16 mouse cellular contexts compared by ENCODE assay signal in the genomic region with DNA sequence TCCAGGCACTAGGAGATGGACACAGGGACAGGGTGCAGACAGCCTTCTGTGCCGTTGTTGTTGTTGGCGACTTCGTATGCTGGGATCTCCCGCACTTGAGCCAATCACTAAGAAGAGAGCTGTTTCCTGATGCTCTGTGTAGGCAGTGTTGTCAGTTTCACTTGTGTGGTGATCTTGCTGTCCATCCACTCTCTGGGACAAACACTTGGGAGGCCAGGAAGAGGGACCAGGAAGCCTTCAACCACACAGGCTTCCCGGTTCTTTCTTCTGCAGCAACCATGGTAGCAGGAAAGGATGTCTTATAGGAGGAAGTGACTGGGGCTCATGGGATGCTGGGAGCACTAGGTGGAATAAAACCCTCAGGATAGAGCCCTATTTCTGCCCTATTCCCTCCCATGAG. TPM values are rescaled to one million over a fixed set of nuclear protein-coding genes. Genes with fewer than 3 reads are reported as not detected.
DNase-seq lines count a peak whose midpoint lies in the region; ATAC-seq and TF ChIP-seq lines count a peak whose summit lies in the region.
"Had no signal": no experiment of that assay in that cellular context is flagged by ENCODE, and none has a peak within 500 bp of the region (broad histone marks: within the 10 kb centered on the region; RNA-seq: fewer than 3 reads in every experiment).

No protein-coding gene starts in this region.

- 0 out of 2 replicates have a peak overlapping the region, but pooled peaks have one; percentile 15 for H3K27ac ChIP-seq in heart, embryonic 11.5 days (ENCODE audit: low read depth, low read length)
- peak overlapping the region; percentile 53; the same call in 1 of the 2 replicates for H3K27ac ChIP-seq in left cerebral cortex, adult 2 months
- H3K27ac ChIP-seq in embryonic facial prominence, embryonic 10.5 days (replicated peaks), result peak overlapping the region; percentile 24; the same call in 1 of the 2 replicates
- H3K27ac ChIP-seq: liver, embryonic 14.5 days; midbrain, embryonic 12.5 days; neural tube, embryonic 12.5 days had no signal

- WGBS in heart, embryonic 11.5 days (ENCODE audit: insufficient replicate concordance), result 55% methylated on average over 5 of the region's 5 CpGs
- 72% methylated on average over 5 of the region's 5 CpGs for WGBS in embryonic facial prominence, embryonic 10.5 days

- intact Hi-C loops in left cerebral cortex, adult 2 months (cut with DNase I), result no loop called here
- intact Hi-C loops in left cerebral cortex, postnatal 10 days (cut with DNase I), result no loop called here

- no peak overlapping the region for H3K4me2 ChIP-seq in heart, embryonic 11.5 days
- H3K4me2 ChIP-seq: midbrain, embryonic 12.5 days; neural tube, embryonic 12.5 days had no signal

- no peak for ATAC-seq in heart, embryonic 11.5 days (replicated peaks; ENCODE audit: insufficient number of reproducible peaks, low FRiP score, low TSS enrichment)

- H3K4me1 ChIP-seq in heart, embryonic 11.5 days (ENCODE audit: control insufficient read depth, insufficient read depth, low read length), result peaks cover 29% of the 10 kb centered on the region
- H3K4me1 ChIP-seq in embryonic facial prominence, embryonic 10.5 days, result peaks cover 41% of the 10 kb centered on the region
- H3K4me1 ChIP-seq in megakaryocyte, embryonic 14.5 days, result peaks cover 98% of the 10 kb centered on the region

- DNase-seq in heart, adult 18-20 months, result no peak
- DNase-seq in left cerebral cortex, adult 2 months (ENCODE audit: extremely low spot score in 1 of 2, low spot score in 2 of 2), result no peak
- DNase-seq in left cerebral cortex, adult 11 months (ENCODE audit: low spot score), result no peak
- no peak for DNase-seq in embryonic facial prominence, embryonic 10.5 days (ENCODE audit: low spot score)
- DNase-seq in gastrocnemius, adult 18-20 months (ENCODE audit: low spot score), result no peak
- no peak for DNase-seq in left cerebral cortex, postnatal 10 days (ENCODE audit: extremely low spot score in 1 of 2, low spot score in 2 of 2)
- DNase-seq: B cell, adult 2 months; thymus, postnatal 25 days had no signal

- no peak for TF ChIP-seq CTCF in left cerebral cortex, adult 2 months (IDR thresholded peaks at IDR 0.05)

- no peaks in the 10 kb centered on the region for H3K27me3 ChIP-seq in heart, embryonic 11.5 days (ENCODE audit: control insufficient read depth, insufficient read depth, low read length)
- H3K27me3 ChIP-seq in embryonic facial prominence, embryonic 10.5 days (replicated peaks; ENCODE audit: low read depth, poor library complexity, severe bottlenecking), result peaks cover 9% of the 10 kb centered on the region; the same call in 1 of the 2 replicates
- H3K27me3 ChIP-seq in megakaryocyte, embryonic 14.5 days (replicated peaks), result no peaks in the 10 kb centered on the region
- H3K27me3 ChIP-seq: neural tube, embryonic 12.5 days had no signal

- H3K36me3 ChIP-seq in heart, embryonic 11.5 days (ENCODE audit: control insufficient read depth, insufficient read depth, low read length), result no peaks in the 10 kb centered on the region
- no peaks in the 10 kb centered on the region for H3K36me3 ChIP-seq in embryonic facial prominence, embryonic 10.5 days (replicated peaks)
- peaks cover 20% of the 10 kb centered on the region for H3K36me3 ChIP-seq in megakaryocyte, embryonic 14.5 days (replicated peaks; ENCODE audit: low read length)
- H3K36me3 ChIP-seq: midbrain, embryonic 12.5 days; neural tube, embryonic 12.5 days had no signal

- H3K9me3 ChIP-seq in heart, embryonic 11.5 days (replicated peaks; ENCODE audit: control insufficient read depth, low read length), result no peaks in the 10 kb centered on the region
- no peaks in the 10 kb centered on the region for H3K9me3 ChIP-seq in embryonic facial prominence, embryonic 10.5 days
- H3K9me3 ChIP-seq in megakaryocyte, embryonic 14.5 days, result no peaks in the 10 kb centered on the region
- H3K9me3 ChIP-seq: midbrain, embryonic 12.5 days; neural tube, embryonic 12.5 days had no signal

- H3K9ac ChIP-seq in heart, embryonic 11.5 days (ENCODE audit: low read depth, low read length), result peak overlapping the region; percentile 16; the same call in 1 of the 2 replicates
- H3K9ac ChIP-seq: liver, embryonic 14.5 days; midbrain, embryonic 12.5 days; neural tube, embryonic 12.5 days had no signal

- no peak overlapping the region for H3K4me3 ChIP-seq in heart, embryonic 11.5 days (ENCODE audit: low read depth, low read length)
- H3K4me3 ChIP-seq in left cerebral cortex, adult 2 months, result no peak overlapping the region
- no peak overlapping the region for H3K4me3 ChIP-seq in embryonic facial prominence, embryonic 10.5 days
- H3K4me3 ChIP-seq in megakaryocyte, embryonic 14.5 days (replicated peaks), result peak overlapping the region; percentile 91
- H3K4me3 ChIP-seq: midbrain, embryonic 12.5 days; neural tube, embryonic 12.5 days had no signal

RNA-seq across cellular contexts. Expression of a gene that starts 12.8 kb away (rescaled TPM):
- 53.1 and 53.6 TPM in 2 replicates for polyA plus RNA-seq in heart, embryonic 11.5 days (2014; fragmentation: Nextera tagmentation; extraction: Ambion mirVana)
- total RNA-seq in heart, adult 18-20 months (2021), result 10 to 100 TPM; 61.9 to 66.2 TPM
- 100 to 1,000 TPM; 300 to 307 TPM for total RNA-seq in left cerebral cortex, adult 2 months (2021)
- polyA plus RNA-seq in embryonic facial prominence, embryonic 10.5 days (2016; fragmentation: Nextera tagmentation; extraction: Ambion mirVana), result 51.8 and 55.5 TPM in 2 replicates
- polyA plus RNA-seq in megakaryocyte, embryonic 14.5 days (2012; ENCODE audit: insufficient read depth, low replicate concordance), result 103 and 107 TPM in 2 replicates
- 10 to 100 TPM; 16.2 to 18.8 TPM for total RNA-seq in gastrocnemius, adult 18-20 months (2021)
- total RNA-seq in left cerebral cortex, postnatal 10 days (2021), result 100 to 1,000 TPM; 415 to 420 TPM

RNA-seq across cellular contexts. Expression of a gene that starts 32.0 kb away (rescaled TPM):
- 0.07 TPM in 1 of 2 replicates, not detected in the other for polyA plus RNA-seq in heart, embryonic 11.5 days (2014; fragmentation: Nextera tagmentation; extraction: Ambion mirVana)
- not detected for total RNA-seq in heart, adult 18-20 months (2021)
- not detected for total RNA-seq in left cerebral cortex, adult 2 months (2021)
- 0.11 and 1.0 TPM in 2 replicates for polyA plus RNA-seq in embryonic facial prominence, embryonic 10.5 days (2016; fragmentation: Nextera tagmentation; extraction: Ambion mirVana)
- polyA plus RNA-seq in megakaryocyte, embryonic 14.5 days (2012; ENCODE audit: insufficient read depth, low replicate concordance), result not detected in 2 replicates
- not detected for total RNA-seq in gastrocnemius, adult 18-20 months (2021)
- total RNA-seq in left cerebral cortex, postnatal 10 days (2021), result not detected
- total RNA-seq: adrenal gland, adult 18-20 months; common myeloid progenitor, adult 5-6 weeks; left cerebral cortex, adult 8-10 months had no signal

RNA-seq across cellular contexts. Expression of a gene that starts 38.5 kb away (rescaled TPM):
- 0.90 and 1.3 TPM in 2 replicates for polyA plus RNA-seq in heart, embryonic 11.5 days (2014; fragmentation: Nextera tagmentation; extraction: Ambion mirVana)
- 1 to 10 TPM; 2.5 to 2.7 TPM for total RNA-seq in heart, adult 18-20 months (2021)
- total RNA-seq in left cerebral cortex, adult 2 months (2021), result 1 to 10 TPM; 2.1 to 2.6 TPM
- polyA plus RNA-seq in embryonic facial prominence, embryonic 10.5 days (2016; fragmentation: Nextera tagmentation; extraction: Ambion mirVana), result 7.5 and 10.3 TPM in 2 replicates
- polyA plus RNA-seq in megakaryocyte, embryonic 14.5 days (2012; ENCODE audit: insufficient read depth, low replicate concordance), result 9.3 and 14.4 TPM in 2 replicates
- total RNA-seq in gastrocnemius, adult 18-20 months (2021), result under 1 TPM; 0.36 to 0.59 TPM
- total RNA-seq in left cerebral cortex, postnatal 10 days (2021), result under 1 TPM; 0.32 to 0.41 TPM

Comparison
In these comparisons a context has a peak if more than half of its experiments do, and no peak if none do; other contexts are left out.
1. RNA of a gene that starts 12.8 kb away (total RNA-seq): 415 to 420 TPM in left cerebral cortex, postnatal 10 days and 300 to 307 TPM in left cerebral cortex, adult 2 months; 61.9 to 66.2 TPM in heart, adult 18-20 months and 16.2 to 18.8 TPM in gastrocnemius, adult 18-20 months; every median in the first group is over 4 times any median in the second.
2. Peak in every context shown above with its lines, with median percentiles within 50 percentile points of each other: H3K27ac ChIP-seq.